Mouse (Mus musculus): ENCODE measurements around the gene Slc22a30.
"Not testable (repeated sequence)": the region's sequence is repeated elsewhere in the genome, so short reads cannot be mapped to it uniquely, and the experiment has no call there.

Gene Slc22a30

DNA sequence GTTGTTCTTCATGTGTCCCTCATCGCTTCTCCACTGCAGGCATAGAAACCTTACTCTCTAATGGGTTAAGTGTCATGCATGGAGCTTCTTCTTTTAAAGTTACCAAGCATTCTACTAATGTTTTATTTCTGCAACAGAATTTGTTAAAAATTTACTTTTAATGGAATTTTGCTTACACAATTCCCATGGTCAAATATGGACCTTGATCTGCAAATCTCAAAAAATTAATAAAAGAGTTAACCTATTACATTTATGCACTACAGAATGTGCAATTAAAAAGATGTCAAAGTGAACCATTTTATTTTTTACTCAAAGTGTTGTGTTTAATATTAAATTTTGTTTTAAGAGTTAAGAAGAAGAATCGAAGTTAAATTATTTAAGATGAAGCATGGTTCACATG lies at the start of gene Slc22a30:
Slc22a30 (minus strand) TSS at position 101 of the 400 bp plus-strand sequence.
- not testable (repeated sequence) for DNase-seq

- no peak for DNase-seq
These were observed 43.4 kb upstream of the Slc22a30 start for GRCm38 (mm10) chr19:8448321-8448720.

DNA sequence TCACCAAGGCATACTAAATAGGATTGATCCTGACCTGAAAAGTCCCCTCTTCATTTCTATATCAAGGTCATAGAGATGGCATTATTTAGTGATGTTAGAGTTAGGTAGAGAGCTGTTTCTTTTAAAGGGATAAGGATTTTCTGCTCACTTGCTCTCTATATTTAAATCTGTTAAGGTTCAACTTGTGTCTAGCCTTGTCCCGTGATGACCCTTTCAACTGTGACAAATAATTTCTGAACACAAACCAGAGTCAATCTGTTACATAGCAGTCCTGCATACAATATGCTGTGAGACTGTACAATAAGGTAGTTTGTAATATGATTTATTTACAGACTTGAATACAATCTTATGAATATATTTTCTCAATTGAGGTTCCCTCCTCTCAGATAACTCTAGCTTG lies 42.6 kb upstream of the Slc22a30 start:
- DNase-seq = no peak

GRCm38 (mm10) chr19:8431051-8431662 lies 26.2 kb upstream of the Slc22a30 start:
- no peak for DNase-seq

DNA sequence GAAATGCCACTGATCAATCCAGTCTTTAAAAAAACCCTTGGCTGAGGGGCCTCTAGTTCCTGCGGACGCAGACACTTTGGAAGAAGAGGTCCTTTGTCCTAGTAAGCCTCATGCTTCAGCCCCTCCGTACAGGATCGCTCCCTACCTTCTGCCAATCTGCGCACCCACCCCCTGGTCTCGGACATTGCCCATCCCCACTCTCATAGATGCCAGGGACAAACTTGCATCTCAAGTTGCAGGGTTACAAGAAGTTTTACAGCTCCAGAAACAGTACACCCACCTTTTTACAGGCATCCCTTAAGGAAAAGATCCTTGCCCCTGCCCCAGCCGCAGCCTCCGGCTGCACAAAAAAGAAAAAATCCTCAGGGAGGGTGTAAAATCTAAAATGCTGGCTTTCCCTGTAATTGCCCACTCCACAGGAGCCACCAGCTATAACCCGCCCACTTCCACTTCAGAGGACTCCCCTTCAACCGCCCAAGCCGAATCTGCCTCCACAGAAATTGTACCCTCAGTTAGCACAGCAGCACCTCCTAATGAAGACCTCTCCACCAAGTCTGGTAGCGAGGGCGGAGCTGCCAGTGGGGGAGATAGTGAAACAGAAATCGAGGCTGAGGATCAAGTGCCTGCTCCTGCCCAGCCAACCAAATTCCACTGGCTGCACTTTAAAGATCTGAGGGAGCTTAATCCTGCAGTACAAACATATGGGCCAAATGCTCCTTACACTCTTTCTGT lies 2.5 kb upstream of the Slc22a30 start:
- not testable (repeated sequence) for DNase-seq
